Mouse (Mus musculus): Measurements from ENCODE around the gene Lgmn.

GRCm38 (mm10) chr12:102382180-102382579 is 57.4 kb downstream of the Lgmn start:
- TF ChIP-seq CTCF (IDR thresholded peaks at IDR 0.05; ENCODE audit: low read depth): no peak
- TF ChIP-seq EP300 (IDR thresholded peaks at IDR 0.05; ENCODE audit: low read depth): no peak
